Mouse (Mus musculus): ENCODE measurements around the gene Sbsn. TPM values are rescaled to one million over a fixed set of nuclear protein-coding genes. Genes with fewer than 3 reads are reported as not detected.

The Sbsn gene
- total RNA-seq, 1 experiment from 2014 or later = 82.7 TPM

DNA sequence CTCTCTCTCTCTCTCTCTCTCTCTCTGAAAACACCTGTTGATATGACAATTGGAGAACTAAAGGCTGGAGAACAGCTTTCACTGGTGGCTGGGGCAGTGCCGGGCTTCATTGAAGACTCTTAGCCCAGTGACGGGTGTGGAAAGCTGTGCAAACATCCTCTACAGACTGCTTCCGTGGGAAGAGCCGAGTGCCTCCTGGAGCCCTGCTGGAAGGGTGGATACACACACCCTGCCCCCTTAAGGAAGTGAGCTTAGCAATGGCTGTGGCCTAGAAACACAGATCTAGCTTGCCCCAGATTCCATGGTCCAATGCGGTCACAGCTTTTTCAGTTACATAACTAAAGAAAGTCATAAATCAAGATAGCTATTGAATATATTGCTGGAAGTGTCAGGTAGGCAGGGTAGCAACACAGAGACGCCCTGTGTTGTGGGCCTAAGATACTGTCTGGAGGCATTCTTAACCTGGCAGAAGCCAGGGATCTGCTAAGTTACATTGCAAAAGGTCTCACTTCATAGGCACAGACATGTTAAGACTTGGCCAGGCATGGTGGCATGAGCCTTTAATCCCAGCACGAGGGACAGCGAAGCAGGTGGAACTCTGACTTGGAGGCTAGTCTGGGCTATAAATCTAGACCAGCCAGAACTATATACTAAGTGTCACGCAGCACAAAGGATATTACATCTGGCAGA is 52.9 kb downstream of the Sbsn start:
- no peak for DNase-seq

Other genes with a start within 250 kb of the Sbsn start
- 8.3 and 8.9 TPM in 2 replicates for gene Arhgap33, start 216.4 kb upstream of the Sbsn start, total RNA-seq (2021)
- 24.2 and 29.4 TPM in 2 replicates for gene Hspb6, start 199.3 kb upstream of the Sbsn start, total RNA-seq (2021)
- gene Proser3, start 199.2 kb upstream of the Sbsn start, total RNA-seq (2021) = 7.6 and 9.2 TPM in 2 replicates
- 41.6 and 46.3 TPM in 2 replicates for gene Lin37, start 191.6 kb upstream of the Sbsn start, total RNA-seq (2021)
- gene U2af1l4, start 188.2 kb upstream of the Sbsn start, total RNA-seq (2021) = 60.3 and 66.8 TPM in 2 replicates
- gene Gm49396, start 188.1 kb upstream of the Sbsn start, total RNA-seq (2021) = 3.8 and 4.6 TPM in 2 replicates
- gene Psenen, start 187.8 kb upstream of the Sbsn start, total RNA-seq (2021) = 117 and 125 TPM in 2 replicates
- gene Igflr1, start 186.0 kb upstream of the Sbsn start, total RNA-seq (2021) = 5.1 and 7.8 TPM in 2 replicates
- gene Kmt2b, start 162.7 kb upstream of the Sbsn start, total RNA-seq (2021) = 45.7 and 54.0 TPM in 2 replicates
- 0.85 and 1.1 TPM in 2 replicates for gene Zbtb32, start 152.6 kb upstream of the Sbsn start, total RNA-seq (2021)
- 0.22 and 0.45 TPM in 2 replicates for gene Upk1a, start 138.6 kb upstream of the Sbsn start, total RNA-seq (2021)
- 3,197 and 3,382 TPM in 2 replicates for gene Cox6b1, start 125.3 kb upstream of the Sbsn start, total RNA-seq (2021)
- gene Etv2, start 115.6 kb upstream of the Sbsn start, total RNA-seq (2021) = not detected in 2 replicates
- 78.2 and 81.2 TPM in 2 replicates for gene Rbm42, start 101.2 kb upstream of the Sbsn start, total RNA-seq (2021)
- gene Haus5, start 86.5 kb upstream of the Sbsn start, total RNA-seq (2021) = 10.4 and 11.9 TPM in 2 replicates
- gene Pmis2, start 79.9 kb upstream of the Sbsn start, total RNA-seq (2021) = not detected in 2 replicates
- 1.4 and 3.4 TPM in 2 replicates for gene 2200002J24Rik, start 52.5 kb upstream of the Sbsn start, total RNA-seq (2021)
- 3.0 TPM in 2 replicates for gene Atp4a, start 39.3 kb upstream of the Sbsn start, total RNA-seq (2021)
- 215 and 242 TPM in 2 replicates for gene Tmem147, start 21.9 kb upstream of the Sbsn start, total RNA-seq (2021)
- not detected in 2 replicates for gene Gapdhs, start 7.8 kb upstream of the Sbsn start, total RNA-seq (2021)
- gene Dmkn, start 12.3 kb downstream of the Sbsn start, total RNA-seq (2021) = 2.2 and 3.5 TPM in 2 replicates
- 1.3 and 2.1 TPM in 2 replicates for gene Krtdap, start 36.4 kb downstream of the Sbsn start, total RNA-seq (2021)
- gene Ffar2, start 72.3 kb downstream of the Sbsn start, total RNA-seq (2021) = 1.1 TPM in 2 replicates
- gene Ffar3, start 104.7 kb downstream of the Sbsn start, total RNA-seq (2021) = 0.26 and 0.38 TPM in 2 replicates
- 0.41 TPM in 1 of 2 replicates, not detected in the other for gene Ffar1, start 110.1 kb downstream of the Sbsn start, total RNA-seq (2021)
- 3.2 and 14.1 TPM in 2 replicates for gene Cd22, start 128.9 kb downstream of the Sbsn start, total RNA-seq (2021)
- 0.33 and 0.90 TPM in 2 replicates for gene Mag, start 163.4 kb downstream of the Sbsn start, total RNA-seq (2021)
- 6.5 TPM in 1 of 2 replicates, not detected in the other for gene Hamp2, start 173.2 kb downstream of the Sbsn start, total RNA-seq (2021)
- gene Hamp, start 192.6 kb downstream of the Sbsn start, total RNA-seq (2021) = 4.3 TPM in 1 of 2 replicates, not detected in the other
- gene Usf2, start 205.3 kb downstream of the Sbsn start, total RNA-seq (2021) = 111 and 115 TPM in 2 replicates
- 6.7 and 19.9 TPM in 2 replicates for gene Lsr, start 222.0 kb downstream of the Sbsn start, total RNA-seq (2021)
- 0.34 and 1.1 TPM in 2 replicates for gene Fam187b, start 222.3 kb downstream of the Sbsn start, total RNA-seq (2021)

Measured in adrenal gland, postnatal 14 days (tissue).